Mouse (Mus musculus): ENCODE data around the gene Usp48. TPM values are rescaled to one million over a fixed set of nuclear protein-coding genes. Genes with fewer than 3 reads are reported as not detected.

Gene Usp48
- total and polyA plus RNA-seq, 3 experiments: 27.1 to 99.6 TPM; not detected in 1

GRCm38 (mm10) chr4:137699264-137700211 is 106.0 kb downstream of the Usp48 start:
- Histone ChIP-seq H3K27ac (ENCODE audit: control insufficient read depth, low read depth, low read length) (no peak overlapping the region), H3K9me3 (replicated peaks; ENCODE audit: insufficient read depth, low read length) (no peaks in the 10 kb centered on the region), H3K79me2 (ENCODE audit: control insufficient read depth, insufficient read depth, low read length, poor library complexity) (no peaks in the 10 kb centered on the region), H3K4me1 (ENCODE audit: control insufficient read depth in 1 of 2, insufficient read depth in 2 of 2, low read length in 2 of 2) (peaks cover 9 to 12% of the 10 kb centered on the region in 2 experiments), H3K27me3 (ENCODE audit: control insufficient read depth in 1 of 2, insufficient read depth in 2 of 2, low read length in 2 of 2) (no peaks in the 10 kb centered on the region), H3K9ac (ENCODE audit: control insufficient read depth, low read depth, low read length, poor library complexity, severe bottlenecking) (no peak overlapping the region), H3K36me3 (ENCODE audit: control insufficient read depth in 1 of 2, insufficient read depth in 2 of 2, low read length in 2 of 2) (peaks cover 0 to 6% of the 10 kb centered on the region in 2 experiments; a peak in 2 of 4 replicates), H3K4me3 (ENCODE audit: control insufficient read depth in 1 of 2, insufficient read depth in 1 of 2, low read depth in 2 of 2, low read length in 2 of 2) (no peak overlapping the region)
- peak; percentile 60 for DNase-seq (ENCODE audit: low read depth, low spot score)
- TF ChIP-seq MAX (IDR thresholded peaks at IDR 0.05; ENCODE audit: low read length): peak; percentile 87
- TF ChIP-seq E2F4 (IDR thresholded peaks at IDR 0.05; ENCODE audit: borderline replicate concordance, low read depth, low read length): no peak
- TF ChIP-seq GATA1 (IDR thresholded peaks at IDR 0.05; ENCODE audit: low read depth, low read length): peak; percentile 63
- TF ChIP-seq ZNF384 (IDR thresholded peaks at IDR 0.05; ENCODE audit: low read depth, low read length): peak; percentile 68
- TF ChIP-seq HCFC1 (IDR thresholded peaks at IDR 0.05; ENCODE audit: low read depth, low read length): no peak
- TF ChIP-seq RAD21 (IDR thresholded peaks at IDR 0.05; ENCODE audit: low read depth, low read length): no peak
- no peak for TF ChIP-seq ELF1 (IDR thresholded peaks at IDR 0.05; ENCODE audit: low read depth, low read length)
- TF ChIP-seq ZC3H11A (IDR thresholded peaks at IDR 0.05; ENCODE audit: low read depth, low read length): no peak
- no peak for TF ChIP-seq CTCF (IDR thresholded peaks at IDR 0.05 in 2 of 3, conservative IDR thresholded peaks at IDR 0.05 in 1 of 3; ENCODE audit: control insufficient read depth in 1 of 3, insufficient read depth in 1 of 3, low read depth in 2 of 3, low read length in 3 of 3, poor library complexity in 1 of 3, severe bottlenecking in 1 of 3)
- TF ChIP-seq TBP (IDR thresholded peaks at IDR 0.05; ENCODE audit: low read depth, low read length): no peak
- no peak for TF ChIP-seq USF1 (IDR thresholded peaks at IDR 0.05; ENCODE audit: low read depth, low read length)
- no peak for TF ChIP-seq RCOR1 (IDR thresholded peaks at IDR 0.05; ENCODE audit: low read depth, low read length)
- no peak for TF ChIP-seq MEF2A (IDR thresholded peaks at IDR 0.05; ENCODE audit: extremely low read depth, insufficient replicate concordance, low read depth, low read length, poor library complexity, severe bottlenecking)
- no peak for TF ChIP-seq POLR2A (IDR thresholded peaks at IDR 0.05; ENCODE audit: control insufficient read depth in 1 of 2, insufficient read depth in 1 of 2, low read depth in 1 of 2, low read length in 2 of 2, poor library complexity in 1 of 2)
- peak; percentile 83 for TF ChIP-seq MXI1 (IDR thresholded peaks at IDR 0.05; ENCODE audit: low read depth, low read length)
- TF ChIP-seq BHLHE40 (IDR thresholded peaks at IDR 0.05; ENCODE audit: borderline replicate concordance, low read depth, low read length): peak; percentile 80; the same call in 1 of the 2 replicates
- no peak for TF ChIP-seq TCF12 (IDR thresholded peaks at IDR 0.05; ENCODE audit: low read depth, low read length)
- TF ChIP-seq POLR2AphosphoS5 (IDR thresholded peaks at IDR 0.05; ENCODE audit: borderline replicate concordance, low read depth, low read length): no peak
- TF ChIP-seq KAT2A (conservative IDR thresholded peaks at IDR 0.05; ENCODE audit: low read depth, low read length): no peak
- TF ChIP-seq POLR2AphosphoS2 (IDR thresholded peaks at IDR 0.05; ENCODE audit: low read length): no peak
- no peak for TF ChIP-seq TAL1 (IDR thresholded peaks at IDR 0.05; ENCODE audit: low read length)
- TF ChIP-seq SIN3A (IDR thresholded peaks at IDR 0.05; ENCODE audit: low read length): peak; percentile 96
- no peak for TF ChIP-seq GABPA (IDR thresholded peaks at IDR 0.05; ENCODE audit: low read depth, low read length)
- TF ChIP-seq EP300 (IDR thresholded peaks at IDR 0.05; ENCODE audit: low read depth in 1 of 2, low read length in 2 of 2): no peak
- no peak for TF ChIP-seq NELFE (IDR thresholded peaks at IDR 0.05; ENCODE audit: low read depth, low read length)
- no peak for TF ChIP-seq ZMIZ1 (IDR thresholded peaks at IDR 0.05; ENCODE audit: low read depth, low read length)
- TF ChIP-seq NRF1 (IDR thresholded peaks at IDR 0.05; ENCODE audit: insufficient read depth, low read depth, low read length, poor library complexity, severe bottlenecking): no peak
- no peak for TF ChIP-seq MYB (IDR thresholded peaks at IDR 0.05; ENCODE audit: low read depth, low read length)
- no peak for TF ChIP-seq UBTF (IDR thresholded peaks at IDR 0.05; ENCODE audit: borderline replicate concordance, insufficient read depth, low read depth, low read length)
- TF ChIP-seq USF2 (IDR thresholded peaks at IDR 0.05; ENCODE audit: borderline replicate concordance in 1 of 2, insufficient read depth in 1 of 2, low read depth in 1 of 2, low read length in 2 of 2): no peak
- TF ChIP-seq MYC (IDR thresholded peaks at IDR 0.05; ENCODE audit: low read depth, low read length): no peak
- TF ChIP-seq JUND (IDR thresholded peaks at IDR 0.05; ENCODE audit: low read depth, low read length): no peak
- TF ChIP-seq ZKSCAN1 (IDR thresholded peaks at IDR 0.05; ENCODE audit: low read depth, low read length): no peak
- no peak for TF ChIP-seq SMC3 (IDR thresholded peaks at IDR 0.05; ENCODE audit: low read depth, low read length)
- TF ChIP-seq MAZ (IDR thresholded peaks at IDR 0.05; ENCODE audit: low read depth, low read length): no peak
- no peak for TF ChIP-seq CHD2 (IDR thresholded peaks at IDR 0.05; ENCODE audit: low read length)

All from MEL (cell line).